Mouse (Mus musculus) bone marrow macrophage, adult 2 months (primary cell): ENCODE measurements around the gene Scn2b.

Experiments
- CTCF ChIP-seq: IDR thresholded peaks from 2 replicates; pipeline ENCODE4 v1.5.1; 2012; ENCODE audit warnings: low read depth, mild to moderate bottlenecking, low read length, moderate library complexity
- POLR2A ChIP-seq: IDR thresholded peaks from 2 replicates; pipeline ENCODE4 v1.6.1; 2012; ENCODE audit warnings: mild to moderate bottlenecking, low read depth, low read length, borderline replicate concordance

DNA sequence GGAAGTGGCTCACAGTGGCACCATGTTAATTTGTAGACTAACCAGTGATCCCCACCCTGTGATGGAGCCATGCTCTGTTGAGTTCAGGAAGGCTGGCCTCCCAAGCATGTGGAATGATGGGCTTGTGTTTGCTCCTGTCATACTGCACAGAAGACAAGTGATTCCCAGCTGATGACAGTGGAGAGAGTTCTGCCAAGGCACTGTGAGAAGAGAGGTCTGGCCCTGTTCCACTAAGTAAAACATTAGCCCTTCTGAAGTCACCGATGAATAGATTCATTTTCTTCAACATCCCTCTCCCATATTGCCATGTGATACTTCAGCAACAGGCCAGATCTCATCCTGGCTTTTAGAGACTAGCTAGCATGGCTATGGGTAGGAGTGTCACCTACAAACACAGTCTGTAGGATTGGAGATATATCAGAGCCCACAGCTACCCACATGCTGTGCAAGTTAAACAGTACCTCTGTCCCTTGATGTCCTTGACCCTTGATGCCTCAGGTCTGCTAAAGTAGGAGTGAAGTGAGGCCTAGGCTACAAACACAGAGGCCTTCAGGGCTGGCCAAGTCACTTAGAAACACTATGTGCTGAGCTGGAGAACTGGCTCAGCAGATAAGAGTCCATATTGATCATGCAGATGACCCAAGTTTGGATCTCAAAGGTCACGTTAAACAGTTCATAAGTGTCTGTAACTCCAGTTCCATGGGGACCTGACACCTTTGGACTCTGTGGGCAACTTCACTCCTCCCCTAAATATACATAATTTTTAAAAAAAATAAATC is 11.8 kb upstream of the Scn2b start:
- no peak for TF ChIP-seq POLR2A
- no peak for TF ChIP-seq CTCF
